ENCODE assay signal across 9 mouse cellular contexts in genomic region chr11:35933402-35934085, GRCm38 (mm10). TPM values are rescaled to one million over a fixed set of nuclear protein-coding genes. Genes with fewer than 3 reads are reported as not detected.
DNase-seq lines count a peak whose midpoint lies in the region; ATAC-seq and TF ChIP-seq lines count a peak whose summit lies in the region.
"Had no signal": no experiment of that assay in that cellular context is flagged by ENCODE, and none has a peak within 500 bp of the region (broad histone marks: within the 10 kb centered on the region; RNA-seq: fewer than 3 reads in every experiment).

No protein-coding gene starts in this region.

- H3K4me1 ChIP-seq in lung, postnatal 0 days (ENCODE audit: insufficient read depth, low read depth, low read length) = peaks cover 8% of the 10 kb centered on the region
- H3K4me1 ChIP-seq: liver, embryonic 13.5 days had no signal

- H3K4me3 ChIP-seq in lung, postnatal 0 days (ENCODE audit: low read depth, low read length) = no peak overlapping the region
- H3K4me3 ChIP-seq: liver, embryonic 13.5 days had no signal

- H3K27me3 ChIP-seq in lung, postnatal 0 days (replicated peaks; ENCODE audit: insufficient read depth, low read length) = no peaks in the 10 kb centered on the region
- H3K27me3 ChIP-seq: liver, embryonic 13.5 days had no signal

- H3K27ac ChIP-seq in lung, postnatal 0 days (ENCODE audit: low read length) = peak overlapping the region; percentile 27
- H3K27ac ChIP-seq: liver, embryonic 13.5 days had no signal

- no peak overlapping the region for H3K9ac ChIP-seq in lung, postnatal 0 days (replicated peaks; ENCODE audit: low read depth)
- H3K9ac ChIP-seq: liver, embryonic 13.5 days had no signal

- no peaks in the 10 kb centered on the region for H3K9me3 ChIP-seq in lung, postnatal 0 days (ENCODE audit: low read length)
- H3K9me3 ChIP-seq: liver, embryonic 13.5 days had no signal

- WGBS in lung, postnatal 0 days = 27% methylated on average over 14 of the region's 14 CpGs

- peak; percentile 28 for DNase-seq in cerebellum, adult 9-11 months
- no peak for DNase-seq in cerebellum, adult 8-10 months
- peak; percentile 37 for DNase-seq in right cerebral cortex, postnatal 4 days
- no peak for DNase-seq in right cerebral cortex, postnatal 14 days
- peak; percentile 36 for DNase-seq in lung, postnatal 0 days (ENCODE audit: low spot score)
- DNase-seq in adrenal gland, adult 2 months = no peak
- no peak for DNase-seq in liver
- DNase-seq in heart, postnatal 25 days (ENCODE audit: low spot score) = no peak
- DNase-seq: liver, embryonic 13.5 days had no signal

- intact Hi-C loops in heart, postnatal 25 days (cut with DNase I) = no loop called here

- no peaks in the 10 kb centered on the region for H3K36me3 ChIP-seq in lung, postnatal 0 days (ENCODE audit: insufficient read depth, low read length)
- H3K36me3 ChIP-seq: liver, embryonic 13.5 days had no signal

- TF ChIP-seq EP300 in lung, postnatal 0 days (IDR thresholded peaks at IDR 0.05) = no peak

- TF ChIP-seq CTCF in lung, postnatal 0 days (IDR thresholded peaks at IDR 0.05) = no peak

- H3K4me2 ChIP-seq in lung, postnatal 0 days (replicated peaks; ENCODE audit: low read depth, low read length) = no peak overlapping the region
- H3K4me2 ChIP-seq: liver, embryonic 13.5 days had no signal

- peak; percentile 20; the same call in 1 of the 2 replicates for ATAC-seq in lung, postnatal 0 days

RNA-seq across cellular contexts. Expression of gene Wwc1, which starts 46.8 kb away (rescaled TPM):
- polyA plus RNA-seq in lung, postnatal 0 days (2015; fragmentation: Nextera tagmentation; extraction: Ambion mirVana) = 22.1 and 31.0 TPM in 2 replicates
- 10 to 100 TPM; 81.6 to 88.3 TPM for total RNA-seq in adrenal gland, adult 2 months (2021)
- polyA plus RNA-seq in adrenal gland, adult 2 months (2012; rRNA removed) = 27.1 and 35.2 TPM in 2 replicates
- total RNA-seq in heart, postnatal 25 days (2021) = 1 to 10 TPM; 1.3 to 1.5 TPM

Comparison
In these comparisons a context has a peak if more than half of its experiments do, and no peak if none do; other contexts are left out.
1. DNase-seq: peak in cerebellum, adult 9-11 months (single experiment), right cerebral cortex, postnatal 4 days (single experiment) and lung, postnatal 0 days (single experiment); none in cerebellum, adult 8-10 months (single experiment), right cerebral cortex, postnatal 14 days (single experiment), adrenal gland, adult 2 months (single experiment), liver (single experiment) and heart, postnatal 25 days (single experiment).
2. RNA of gene Wwc1, which starts 46.8 kb away (total RNA-seq): 81.6 to 88.3 TPM in adrenal gland, adult 2 months; 1.3 to 1.5 TPM in heart, postnatal 25 days; every median in the first group is over 10 times any median in the second.